Mouse (Mus musculus): Measurements from ENCODE around the gene Pip5kl1. TPM values are rescaled to one million over a fixed set of nuclear protein-coding genes. Genes with fewer than 3 reads are reported as not detected.

Gene Pip5kl1
- polyA plus RNA-seq, 1 experiment = 0.67 TPM

GRCm38 (mm10) chr2:32581450-32582095 lies 7.0 kb downstream of the Pip5kl1 start:
- Histone ChIP-seq H3K4me1 (ENCODE audit: control insufficient read depth, insufficient read depth, low read length) (peaks cover 2% of the 10 kb centered on the region; the same call in 1 of the 2 replicates), H3K27ac (ENCODE audit: insufficient read depth, low read length) (no peak overlapping the region), H3K4me3 (ENCODE audit: insufficient read depth, low read length) (no peak overlapping the region)
- no peak for TF ChIP-seq POLR2A (IDR thresholded peaks at IDR 0.05; ENCODE audit: low read depth, low read length)
- TF ChIP-seq CTCF (IDR thresholded peaks at IDR 0.05; ENCODE audit: borderline replicate concordance, insufficient read depth, low read length) = no peak

- TF ChIP-seq CTCF (IDR thresholded peaks at IDR 0.05; ENCODE audit: borderline replicate concordance, insufficient read depth, low read length) (peak; percentile 91), POLR2A (IDR thresholded peaks at IDR 0.05; ENCODE audit: low read depth, low read length) (no peak; the same call in 1 of the 2 replicates)
- Histone ChIP-seq H3K27ac (ENCODE audit: insufficient read depth, low read length) (no peak overlapping the region), H3K4me1 (ENCODE audit: control insufficient read depth, insufficient read depth, low read length) (peaks cover 5% of the 10 kb centered on the region), H3K4me3 (ENCODE audit: insufficient read depth, low read length) (no peak overlapping the region)
Measured at GRCm38 (mm10) chr2:32582830-32583799, 8.5 kb downstream of the Pip5kl1 start.

GRCm38 (mm10) chr2:32585149-32585714 lies 10.6 kb downstream of the Pip5kl1 start:
- no peak overlapping the region for H3K27ac ChIP-seq (ENCODE audit: insufficient read depth, low read length)
- H3K4me3 ChIP-seq (ENCODE audit: insufficient read depth, low read length) = no peak overlapping the region
- peaks cover 7% of the 10 kb centered on the region for H3K4me1 ChIP-seq (ENCODE audit: control insufficient read depth, insufficient read depth, low read length)
- TF ChIP-seq CTCF (IDR thresholded peaks at IDR 0.05; ENCODE audit: borderline replicate concordance, insufficient read depth, low read length) = no peak
- no peak for TF ChIP-seq POLR2A (IDR thresholded peaks at IDR 0.05; ENCODE audit: low read depth, low read length)

- H3K4me3 ChIP-seq (ENCODE audit: insufficient read depth, low read length) = peak within 1 kb of the TSS; percentile 87
- H3K27ac ChIP-seq (ENCODE audit: insufficient read depth, low read length) = peak within 1 kb of the TSS; percentile 36
- TF ChIP-seq POLR2A (IDR thresholded peaks at IDR 0.05; ENCODE audit: low read depth, low read length) (peak; percentile 76), CTCF (IDR thresholded peaks at IDR 0.05; ENCODE audit: borderline replicate concordance, insufficient read depth, low read length) (no peak)
- H3K4me1 ChIP-seq (ENCODE audit: control insufficient read depth, insufficient read depth, low read length) = peaks cover 7% of the 10 kb centered on the region
Measured at GRCm38 (mm10) chr2:32586871-32587351, 12.3 kb downstream of the Pip5kl1 start, which contains the start of gene St6galnac4. Gene St6galnac4, plus strand, starts transcription at chr2:32587095.

- no peak for TF ChIP-seq CTCF (IDR thresholded peaks at IDR 0.05; ENCODE audit: borderline replicate concordance, insufficient read depth, low read length)
- no peak for TF ChIP-seq POLR2A (IDR thresholded peaks at IDR 0.05; ENCODE audit: low read depth, low read length)
- Histone ChIP-seq H3K4me1 (ENCODE audit: control insufficient read depth, insufficient read depth, low read length) (peaks cover 7% of the 10 kb centered on the region), H3K27ac (ENCODE audit: insufficient read depth, low read length) (no peak overlapping the region), H3K4me3 (ENCODE audit: insufficient read depth, low read length) (peak overlapping the region; percentile 87)
Measured at GRCm38 (mm10) chr2:32587731-32588321, 13.2 kb downstream of the Pip5kl1 start.

- Histone ChIP-seq H3K4me3 (ENCODE audit: insufficient read depth, low read length) (no peak overlapping the region), H3K27ac (ENCODE audit: insufficient read depth, low read length) (no peak overlapping the region)
Measured at GRCm38 (mm10) chr2:32589213-32589795, 14.7 kb downstream of the Pip5kl1 start.

GRCm38 (mm10) chr2:32590224-32590623 lies 15.6 kb downstream of the Pip5kl1 start:
- TF ChIP-seq CTCF (IDR thresholded peaks at IDR 0.05; ENCODE audit: borderline replicate concordance, insufficient read depth, low read length) = no peak
- no peak for TF ChIP-seq POLR2A (IDR thresholded peaks at IDR 0.05; ENCODE audit: low read depth, low read length)
- no peak overlapping the region for H3K4me3 ChIP-seq (ENCODE audit: insufficient read depth, low read length)
- H3K4me1 ChIP-seq (ENCODE audit: control insufficient read depth, insufficient read depth, low read length) = peaks cover 7% of the 10 kb centered on the region
- no peak overlapping the region for H3K27ac ChIP-seq (ENCODE audit: insufficient read depth, low read length)

More at GRCm38 (mm10) chr2:32589213-32589795, 14.7 kb downstream of the Pip5kl1 start:
- H3K4me1 ChIP-seq (ENCODE audit: control insufficient read depth, insufficient read depth, low read length) = peaks cover 7% of the 10 kb centered on the region
- TF ChIP-seq POLR2A (IDR thresholded peaks at IDR 0.05; ENCODE audit: low read depth, low read length) (no peak), CTCF (IDR thresholded peaks at IDR 0.05; ENCODE audit: borderline replicate concordance, insufficient read depth, low read length) (no peak)

- TF ChIP-seq CTCF (IDR thresholded peaks at IDR 0.05; ENCODE audit: borderline replicate concordance, insufficient read depth, low read length) = no peak
- TF ChIP-seq POLR2A (IDR thresholded peaks at IDR 0.05; ENCODE audit: low read depth, low read length) = no peak
- H3K27ac ChIP-seq (ENCODE audit: insufficient read depth, low read length) = no peak overlapping the region
- H3K4me1 ChIP-seq (ENCODE audit: control insufficient read depth, insufficient read depth, low read length) = peaks cover 7% of the 10 kb centered on the region
- no peak overlapping the region for H3K4me3 ChIP-seq (ENCODE audit: insufficient read depth, low read length)
Measured at GRCm38 (mm10) chr2:32591249-32591648, 16.7 kb downstream of the Pip5kl1 start.

GRCm38 (mm10) chr2:32596725-32597124 lies 22.1 kb downstream of the Pip5kl1 start:
- Histone ChIP-seq H3K4me1 (ENCODE audit: control insufficient read depth, insufficient read depth, low read length) (no peaks in the 10 kb centered on the region), H3K27ac (ENCODE audit: insufficient read depth, low read length) (no peak overlapping the region), H3K4me3 (ENCODE audit: insufficient read depth, low read length) (no peak overlapping the region)
- TF ChIP-seq CTCF (IDR thresholded peaks at IDR 0.05; ENCODE audit: borderline replicate concordance, insufficient read depth, low read length) = no peak
- no peak for TF ChIP-seq POLR2A (IDR thresholded peaks at IDR 0.05; ENCODE audit: low read depth, low read length)

Measured in embryonic fibroblast, embryonic 13.5 days (primary cell).